Mouse (Mus musculus) ES-Bruce4 (cell line): Measurements from ENCODE around the gene Cnot6.

Experiments
- CTCF ChIP-seq: IDR thresholded peaks from one replicate; pipeline ENCODE4 v1.8.1; 2011; ENCODE audit warnings: low read depth, low read length
- EP300 ChIP-seq: IDR thresholded peaks from 2 replicates; pipeline ENCODE4 v1.6.1; 2011; ENCODE audit warnings: low read depth, low read length; ENCODE audit not compliant: insufficient read depth
- POLR2A ChIP-seq: IDR thresholded peaks from one replicate; pipeline ENCODE4 v1.8.1; 2011; ENCODE audit warnings: low read length; ENCODE audit not compliant: insufficient read depth

DNA sequence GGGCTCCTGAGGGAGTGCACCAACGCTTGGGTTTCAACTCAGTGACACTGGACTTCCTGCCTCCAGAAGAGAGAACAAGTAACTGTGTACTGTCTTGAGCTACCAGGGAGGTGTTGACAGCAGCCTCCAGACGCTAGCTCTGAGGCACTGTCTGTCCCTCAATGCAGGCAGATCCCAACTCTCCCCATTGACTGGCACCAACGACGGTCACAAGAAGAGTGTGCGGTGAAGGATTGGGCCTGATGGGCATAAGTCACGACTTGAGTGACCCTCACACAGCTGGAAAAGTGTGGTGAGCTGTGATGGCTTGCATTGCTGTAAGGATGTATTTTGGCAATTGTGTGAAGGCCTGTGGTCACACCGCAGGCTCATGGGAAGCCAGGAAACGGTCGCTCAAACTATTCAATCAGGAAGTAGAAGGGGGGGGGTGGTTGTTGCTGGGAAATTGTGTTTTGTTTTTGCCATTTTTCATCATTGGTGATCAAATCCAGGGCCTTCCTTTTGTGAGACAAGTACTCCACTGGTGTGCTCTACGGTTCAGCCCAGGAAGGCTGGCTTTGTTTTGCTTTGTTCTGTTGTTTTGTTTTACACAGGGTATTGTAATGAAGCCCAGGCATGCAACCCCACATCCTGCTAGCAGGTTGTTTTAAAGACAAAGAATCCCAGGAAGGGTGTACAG lies 53.6 kb downstream of the Cnot6 start:
- no peak for TF ChIP-seq POLR2A
- TF ChIP-seq CTCF, result no peak
- TF ChIP-seq EP300, result no peak
